ENCODE assay signal across 13 mouse cellular contexts in genomic region chr11:75925801-75926200, GRCm38 (mm10). TPM values are rescaled to one million over a fixed set of nuclear protein-coding genes. Genes with fewer than 3 reads are reported as not detected.
DNase-seq lines count a peak whose midpoint lies in the region; ATAC-seq lines count a peak whose summit lies in the region.
"Had no signal": no experiment of that assay in that cellular context is flagged by ENCODE, and none has a peak within 500 bp of the region (broad histone marks: within the 10 kb centered on the region; RNA-seq: fewer than 3 reads in every experiment).

No protein-coding gene starts in this region.

- H3K4me3 ChIP-seq in intestine, embryonic 14.5 days (ENCODE audit: low read depth, low read length), result no peak overlapping the region
- no peak overlapping the region for H3K4me3 ChIP-seq in forebrain, embryonic 12.5 days (replicated peaks)
- H3K4me3 ChIP-seq: gastrocnemius, adult 2 months; midbrain, embryonic 10.5 days had no signal

- H3K4me1 ChIP-seq in intestine, embryonic 14.5 days (replicated peaks; ENCODE audit: control insufficient read depth, insufficient read depth, low read length), result peaks cover 43% of the 10 kb centered on the region
- H3K4me1 ChIP-seq in forebrain, embryonic 12.5 days, result peaks cover 13% of the 10 kb centered on the region; the same call in 1 of the 2 replicates

- DNase-seq in cerebellum, adult 9-10 months, result peak; percentile 26
- no peak for DNase-seq in cerebellum, adult 8-10 months
- peak; percentile 38 for DNase-seq in ovary, postnatal 36 days (ENCODE audit: low spot score)
- DNase-seq in ovary, postnatal 14 days (ENCODE audit: low spot score), result no peak
- DNase-seq in intestine, embryonic 14.5 days (ENCODE audit: low spot score), result no peak
- no peak for DNase-seq in urinary bladder, postnatal 10 days (ENCODE audit: low spot score)
- no peak for DNase-seq in urinary bladder, postnatal 4 days (ENCODE audit: low spot score in 2 of 2)
- DNase-seq: gastrocnemius, adult 2 months; liver; thymus, postnatal 36 days had no signal

- H3K9me3 ChIP-seq in intestine, embryonic 14.5 days (ENCODE audit: control insufficient read depth, low read length), result no peaks in the 10 kb centered on the region
- no peaks in the 10 kb centered on the region for H3K9me3 ChIP-seq in forebrain, embryonic 12.5 days
- H3K9me3 ChIP-seq: G1E; midbrain, embryonic 10.5 days had no signal

- peak overlapping the region; percentile 77 for H3K27ac ChIP-seq in intestine, embryonic 14.5 days (ENCODE audit: low read depth)
- H3K27ac ChIP-seq in forebrain, embryonic 12.5 days, result no peak overlapping the region
- H3K27ac ChIP-seq: gastrocnemius, adult 2 months had no signal

- 38% methylated on average over 7 of the region's 7 CpGs for WGBS in intestine, embryonic 14.5 days
- WGBS in forebrain, embryonic 12.5 days, result 77% methylated on average over 7 of the region's 7 CpGs

- H3K4me2 ChIP-seq in intestine, embryonic 14.5 days (ENCODE audit: low read length), result peak overlapping the region; percentile 13
- H3K4me2 ChIP-seq in forebrain, embryonic 12.5 days, result no peak overlapping the region

- H3K36me3 ChIP-seq in intestine, embryonic 14.5 days (ENCODE audit: control insufficient read depth, insufficient read depth, low read length), result no peaks in the 10 kb centered on the region
- no peaks in the 10 kb centered on the region for H3K36me3 ChIP-seq in forebrain, embryonic 12.5 days (replicated peaks)
- H3K36me3 ChIP-seq: G1E; midbrain, embryonic 10.5 days had no signal

- 0 out of 2 replicates have a peak, but pooled peaks have one; percentile 29 for ATAC-seq in intestine, embryonic 14.5 days (replicated peaks; ENCODE audit: low FRiP score, low TSS enrichment, low read depth)
- no peak for ATAC-seq in forebrain, embryonic 12.5 days (ENCODE audit: low FRiP score)

- no peak overlapping the region for H3K9ac ChIP-seq in intestine, embryonic 14.5 days (ENCODE audit: low read length)
- H3K9ac ChIP-seq in forebrain, embryonic 12.5 days, result no peak overlapping the region

- H3K27me3 ChIP-seq in intestine, embryonic 14.5 days (replicated peaks; ENCODE audit: control insufficient read depth, insufficient read depth, low read length), result no peaks in the 10 kb centered on the region
- H3K27me3 ChIP-seq in forebrain, embryonic 12.5 days, result no peaks in the 10 kb centered on the region; the same call in 1 of the 2 replicates

RNA-seq across cellular contexts. Expression of gene Rph3al, which starts 12.4 kb away (rescaled TPM):
- 17.0 and 21.7 TPM in 2 replicates for polyA plus RNA-seq in intestine, embryonic 14.5 days (2014; fragmentation: Nextera tagmentation; extraction: Ambion mirVana)
- 1.1 and 1.7 TPM in 2 replicates for polyA plus RNA-seq in forebrain, embryonic 12.5 days (2016; fragmentation: Nextera tagmentation; extraction: Ambion mirVana)
- polyA plus RNA-seq: G1E had no signal

Comparison
In these comparisons a context has a peak if more than half of its experiments do, and no peak if none do; other contexts are left out.
1. DNase-seq: peak in cerebellum, adult 9-10 months (single experiment) and ovary, postnatal 36 days (single experiment); none in cerebellum, adult 8-10 months (single experiment), ovary, postnatal 14 days (single experiment), intestine, embryonic 14.5 days (single experiment), urinary bladder, postnatal 10 days (single experiment) and urinary bladder, postnatal 4 days (0 of 2).